ENCODE assay signal across 8 mouse cellular contexts in genomic region chr11:46311703-46312522, GRCm38 (mm10). TPM values are rescaled to one million over a fixed set of nuclear protein-coding genes. Genes with fewer than 3 reads are reported as not detected.
DNase-seq lines count a peak whose midpoint lies in the region; ATAC-seq and TF ChIP-seq lines count a peak whose summit lies in the region.

No protein-coding gene starts in this region.

- peak; percentile 23; the same call in 1 of the 2 replicates for TF ChIP-seq POLR2A in limb, embryonic 14.5 days (IDR thresholded peaks at IDR 0.05; ENCODE audit: borderline replicate concordance, extremely low read depth, insufficient read depth, insufficient read length)

- no peaks in the 10 kb centered on the region for H3K27me3 ChIP-seq in intestine, embryonic 16.5 days (replicated peaks; ENCODE audit: control insufficient read depth, insufficient read depth, low read length)
- H3K27me3 ChIP-seq in limb, embryonic 14.5 days (ENCODE audit: control insufficient read depth, insufficient read depth, low read length), result no peaks in the 10 kb centered on the region
- H3K27me3 ChIP-seq in midbrain, embryonic 15.5 days (replicated peaks), result no peaks in the 10 kb centered on the region
- no peaks in the 10 kb centered on the region for H3K27me3 ChIP-seq in stomach, embryonic 14.5 days (ENCODE audit: control insufficient read depth, insufficient read depth, low read length)

- peaks cover 11% of the 10 kb centered on the region for H3K4me1 ChIP-seq in intestine, embryonic 16.5 days (ENCODE audit: control insufficient read depth, insufficient read depth, low read length)
- H3K4me1 ChIP-seq in limb, embryonic 14.5 days (ENCODE audit: control insufficient read depth, insufficient read depth, low read length), result peaks cover 23% of the 10 kb centered on the region
- H3K4me1 ChIP-seq in midbrain, embryonic 15.5 days, result peaks cover 33% of the 10 kb centered on the region
- peaks cover 13% of the 10 kb centered on the region for H3K4me1 ChIP-seq in stomach, embryonic 14.5 days (ENCODE audit: control insufficient read depth, insufficient read depth, low read length)

- H3K9me3 ChIP-seq in intestine, embryonic 16.5 days (ENCODE audit: control insufficient read depth, low read length), result no peaks in the 10 kb centered on the region
- H3K9me3 ChIP-seq in limb, embryonic 14.5 days (ENCODE audit: control insufficient read depth, low read length), result no peaks in the 10 kb centered on the region; the same call in 1 of the 2 replicates
- H3K9me3 ChIP-seq in midbrain, embryonic 15.5 days, result no peaks in the 10 kb centered on the region
- H3K9me3 ChIP-seq in stomach, embryonic 14.5 days (ENCODE audit: control insufficient read depth, low read depth, low read length), result no peaks in the 10 kb centered on the region

- under 1% methylated on average over 53 of the region's 71 CpGs for WGBS in intestine, embryonic 16.5 days
- under 1% methylated on average over 61 of the region's 71 CpGs for WGBS in limb, embryonic 14.5 days
- under 1% methylated on average over 66 of the region's 71 CpGs for WGBS in midbrain, embryonic 15.5 days
- WGBS in stomach, embryonic 14.5 days, result under 1% methylated on average over 55 of the region's 71 CpGs

- peak overlapping the region; percentile 19; the same call in 1 of the 2 replicates for H3K27ac ChIP-seq in intestine, embryonic 16.5 days (ENCODE audit: low read length)
- no peak overlapping the region for H3K27ac ChIP-seq in limb, embryonic 14.5 days (replicated peaks; ENCODE audit: low read depth, low read length)
- peak overlapping the region; percentile 95 for H3K27ac ChIP-seq in midbrain, embryonic 15.5 days
- peak overlapping the region; percentile 55; the same call in 1 of the 2 replicates for H3K27ac ChIP-seq in stomach, embryonic 14.5 days (ENCODE audit: low read length)

- ATAC-seq in intestine, embryonic 16.5 days, result peak; percentile 92
- ATAC-seq in limb, embryonic 14.5 days (ENCODE audit: low FRiP score, low read depth), result peak; percentile 86
- peak; percentile 90 for ATAC-seq in midbrain, embryonic 15.5 days (replicated peaks)
- peak; percentile 85 for ATAC-seq in stomach, embryonic 14.5 days (ENCODE audit: insufficient number of reproducible peaks, insufficient read depth, low FRiP score, low read depth)

- peak overlapping the region; percentile 98 for H3K4me2 ChIP-seq in intestine, embryonic 16.5 days (ENCODE audit: low read depth, low read length)
- H3K4me2 ChIP-seq in limb, embryonic 14.5 days (replicated peaks; ENCODE audit: low read depth, low read length, severe bottlenecking), result peak overlapping the region; percentile 97
- H3K4me2 ChIP-seq in midbrain, embryonic 15.5 days, result peak overlapping the region; percentile 79
- peak overlapping the region; percentile 97 for H3K4me2 ChIP-seq in stomach, embryonic 14.5 days (replicated peaks; ENCODE audit: low read depth, low read length)

- DNase-seq in heart, adult 11 months, result peak; percentile 94
- no peak for DNase-seq in heart, adult 9 months (ENCODE audit: low spot score in 2 of 2)
- DNase-seq in cerebellum, adult 9-11 months, result peak; percentile 81
- DNase-seq in frontal cortex, postnatal 14 days (ENCODE audit: low spot score in 2 of 2), result peak; percentile 48 to 53
- peak; percentile 47 for DNase-seq in limb, embryonic 14.5 days (ENCODE audit: low spot score)

- H3K4me3 ChIP-seq in intestine, embryonic 16.5 days (ENCODE audit: low read length), result peak overlapping the region; percentile 73
- peak overlapping the region; percentile 69 for H3K4me3 ChIP-seq in limb, embryonic 14.5 days (replicated peaks; ENCODE audit: low read length)
- peak overlapping the region; percentile 66 for H3K4me3 ChIP-seq in midbrain, embryonic 15.5 days
- peak overlapping the region; percentile 70 for H3K4me3 ChIP-seq in stomach, embryonic 14.5 days (ENCODE audit: low read depth, low read length)

- H3K36me3 ChIP-seq in intestine, embryonic 16.5 days (ENCODE audit: control insufficient read depth, insufficient read depth, low read length), result no peaks in the 10 kb centered on the region
- no peaks in the 10 kb centered on the region for H3K36me3 ChIP-seq in limb, embryonic 14.5 days (ENCODE audit: control insufficient read depth, insufficient read depth, low read length)
- no peaks in the 10 kb centered on the region for H3K36me3 ChIP-seq in midbrain, embryonic 15.5 days (replicated peaks)
- H3K36me3 ChIP-seq in stomach, embryonic 14.5 days (ENCODE audit: control insufficient read depth, insufficient read depth, low read length), result no peaks in the 10 kb centered on the region

- peak overlapping the region; percentile 73 for H3K9ac ChIP-seq in intestine, embryonic 16.5 days (ENCODE audit: low read depth, low read length)
- peak overlapping the region; percentile 61 for H3K9ac ChIP-seq in limb, embryonic 14.5 days (ENCODE audit: low read depth, low read length, severe bottlenecking)
- H3K9ac ChIP-seq in midbrain, embryonic 15.5 days, result peak overlapping the region; percentile 93
- H3K9ac ChIP-seq in stomach, embryonic 14.5 days (replicated peaks; ENCODE audit: low read depth, low read length), result peak overlapping the region; percentile 48

RNA-seq across cellular contexts. Expression of gene Cyfip2, which starts 0.7 kb away (rescaled TPM):
- polyA plus RNA-seq in intestine, embryonic 16.5 days (2015; fragmentation: Nextera tagmentation; extraction: Ambion mirVana), result 5.2 and 5.7 TPM in 2 replicates
- polyA plus RNA-seq in limb, embryonic 14.5 days (2012; rRNA removed), result 6.5 and 7.1 TPM in 2 replicates
- 7.8 and 9.2 TPM in 2 replicates for polyA plus RNA-seq in limb, embryonic 14.5 days (2014; fragmentation: Nextera tagmentation; extraction: Ambion mirVana)
- 97.6 and 104 TPM in 2 replicates for polyA plus RNA-seq in midbrain, embryonic 15.5 days (2015; fragmentation: Nextera tagmentation; extraction: Ambion mirVana)
- polyA plus RNA-seq in stomach, embryonic 14.5 days (2014; fragmentation: Nextera tagmentation; extraction: Ambion mirVana), result 12.4 and 13.4 TPM in 2 replicates

Comparison
In these comparisons a context has a peak if more than half of its experiments do, and no peak if none do; other contexts are left out.
1. DNase-seq: peak in heart, adult 11 months (single experiment), cerebellum, adult 9-11 months (single experiment), frontal cortex, postnatal 14 days (2 of 2) and limb, embryonic 14.5 days (single experiment); none in heart, adult 9 months (0 of 2).
2. Peak in every context shown above with its lines, with median percentiles within 50 percentile points of each other: ATAC-seq, H3K4me2 ChIP-seq, H3K4me3 ChIP-seq and H3K9ac ChIP-seq.